Mouse (Mus musculus) mesoderm, embryonic 11.5 days (tissue): ENCODE measurements at regions not wholly inside any gene's neighbourhood (a gene's known extent, or its start where the extent isn't known, plus 50 kb on each side); places are given as distances from the start of the nearest gene placed in this dataset.

Experiments
- DNase-seq: peaks from one replicate; pipeline ENCODE4 v3.0.0-alpha.2; 2012; ENCODE audit warnings: low read depth, low spot score

DNA sequence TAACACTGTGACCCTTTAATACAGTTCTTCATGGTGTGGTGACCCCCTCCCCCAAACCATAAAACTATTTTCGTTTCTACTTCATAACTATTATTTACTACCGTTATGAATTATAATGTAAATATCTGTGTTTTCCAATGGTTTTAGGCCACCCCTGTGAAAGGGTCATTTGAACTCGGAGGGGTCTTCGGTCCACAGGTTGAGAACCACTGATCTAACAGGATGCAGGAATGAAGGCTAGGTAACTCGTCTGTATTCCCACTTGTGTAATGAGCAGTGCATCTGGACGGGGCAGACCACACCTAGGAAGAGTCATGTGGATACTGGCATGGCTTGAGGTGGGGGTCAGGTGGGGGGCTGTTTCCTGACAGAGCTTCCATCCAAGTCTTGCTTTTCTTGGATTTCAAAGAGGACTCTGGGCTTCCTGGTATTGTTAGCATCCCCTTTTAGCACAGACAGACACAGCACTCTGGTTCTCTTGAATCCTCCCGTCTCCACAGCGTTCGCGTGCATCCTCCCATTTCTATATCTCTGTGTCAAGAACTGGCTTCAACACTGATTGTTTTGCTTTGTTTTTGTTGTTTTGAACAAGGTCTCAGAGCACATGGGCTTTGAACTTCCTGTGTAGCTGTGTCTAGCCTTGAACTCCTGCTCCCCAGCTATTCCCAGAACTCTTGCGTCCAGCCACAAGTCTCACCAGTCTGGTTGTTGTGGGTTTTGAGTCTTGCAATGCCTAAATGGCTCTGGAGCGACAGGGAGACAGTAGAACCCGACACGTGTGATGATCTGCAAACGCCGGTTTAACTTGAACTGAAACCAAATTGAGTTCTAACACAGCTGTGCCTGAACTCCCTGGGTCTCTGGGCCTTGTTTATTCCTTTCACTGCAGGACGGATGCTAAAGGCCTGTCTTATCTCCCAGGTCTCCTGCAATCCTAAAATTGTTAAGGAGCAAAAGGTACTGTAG lies 75.4 kb upstream of the Ralgps2 start:
- DNase-seq = no peak

DNA sequence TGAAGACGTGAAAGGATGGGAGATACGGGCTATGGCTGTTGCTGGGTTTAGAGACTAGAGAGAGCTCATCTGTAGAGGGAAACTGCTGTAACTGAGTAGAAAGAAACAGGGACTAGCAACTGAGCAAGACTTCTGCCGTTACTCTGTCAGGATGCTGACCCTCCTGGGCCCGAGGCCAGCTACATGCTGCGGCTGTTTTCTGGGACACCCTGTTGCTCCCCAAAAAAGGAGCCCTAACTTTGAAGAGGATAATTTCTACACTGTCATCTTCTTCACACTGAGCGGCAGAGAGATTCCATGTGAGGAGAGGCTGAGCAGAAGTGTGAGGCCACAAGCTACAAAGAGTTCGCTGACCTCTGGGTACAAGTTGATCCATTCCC lies 74.2 kb upstream of the Ralgps2 start:
- no peak for DNase-seq

DNA sequence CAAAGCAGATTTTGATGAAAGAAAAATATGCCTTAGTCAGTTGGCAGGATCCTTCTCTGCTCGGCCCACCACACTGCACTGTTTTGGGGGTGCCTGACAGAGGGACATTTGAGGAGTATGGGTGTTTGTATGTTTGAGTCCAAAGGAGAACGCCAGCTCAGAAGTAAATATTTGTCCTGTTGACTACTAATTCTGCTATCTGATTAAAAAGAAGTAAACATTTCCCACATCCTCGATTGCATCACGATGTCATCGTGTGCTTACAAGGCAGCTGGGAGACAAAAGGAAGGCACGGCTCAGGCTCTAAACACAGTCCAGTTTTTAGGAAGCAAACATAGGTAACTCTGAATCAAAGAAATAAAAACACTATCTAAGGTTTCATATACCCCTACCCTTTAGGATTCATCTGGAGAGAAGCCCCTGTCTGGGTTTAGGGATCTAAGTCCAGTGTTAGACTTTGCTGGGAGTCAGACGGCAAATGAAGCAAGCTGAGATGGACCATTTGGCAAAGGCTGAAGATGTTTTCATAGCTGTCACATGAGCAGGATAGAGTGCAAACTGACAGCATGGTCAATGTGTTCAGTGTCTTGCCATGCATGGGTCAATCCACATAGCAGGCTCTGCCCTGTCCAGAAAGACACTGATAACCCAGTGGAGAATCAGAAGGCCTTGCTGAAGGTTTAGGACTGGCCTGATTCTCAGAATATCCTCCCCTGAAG lies 73.7 kb upstream of the Ralgps2 start:
- no peak for DNase-seq

DNA sequence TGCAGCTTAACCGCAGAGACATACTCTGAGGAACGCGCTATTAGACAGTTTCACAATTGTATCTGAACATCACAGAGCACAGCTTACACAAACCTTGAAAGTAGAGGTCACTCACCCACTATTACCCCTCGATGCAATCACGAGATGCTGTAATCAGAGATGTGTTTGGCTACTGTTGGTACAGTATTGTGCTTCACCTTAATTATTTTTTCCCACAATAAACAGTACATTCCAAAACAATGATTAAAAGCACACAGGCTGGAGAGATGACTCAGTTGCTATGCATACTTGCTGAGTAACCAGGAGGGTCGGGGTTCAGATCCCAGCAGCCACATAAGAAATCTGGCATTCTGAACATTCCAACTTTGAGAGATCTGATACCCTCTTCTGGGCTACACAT lies 71.8 kb upstream of the Ralgps2 start:
- DNase-seq = no peak

DNA sequence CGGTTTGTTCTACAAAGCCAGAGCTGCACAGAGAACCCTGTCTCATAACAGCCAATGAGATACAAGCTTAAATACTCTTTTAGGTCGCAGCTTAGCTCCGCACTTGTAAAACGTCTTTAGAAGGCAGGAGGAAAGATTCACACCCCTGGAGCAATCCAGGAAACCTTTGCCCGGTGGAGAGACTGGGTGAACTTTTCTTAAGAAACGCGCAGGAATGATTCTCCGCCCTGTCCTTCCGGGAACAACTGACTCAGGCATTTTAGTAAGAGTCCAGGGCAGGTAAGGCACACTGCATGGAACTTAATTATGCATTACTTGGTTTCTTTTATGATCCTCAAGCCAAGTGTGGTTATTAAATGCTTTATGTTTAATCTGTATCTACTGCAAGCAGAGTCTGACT lies 70.0 kb upstream of the Ralgps2 start:
- DNase-seq = no peak

DNA sequence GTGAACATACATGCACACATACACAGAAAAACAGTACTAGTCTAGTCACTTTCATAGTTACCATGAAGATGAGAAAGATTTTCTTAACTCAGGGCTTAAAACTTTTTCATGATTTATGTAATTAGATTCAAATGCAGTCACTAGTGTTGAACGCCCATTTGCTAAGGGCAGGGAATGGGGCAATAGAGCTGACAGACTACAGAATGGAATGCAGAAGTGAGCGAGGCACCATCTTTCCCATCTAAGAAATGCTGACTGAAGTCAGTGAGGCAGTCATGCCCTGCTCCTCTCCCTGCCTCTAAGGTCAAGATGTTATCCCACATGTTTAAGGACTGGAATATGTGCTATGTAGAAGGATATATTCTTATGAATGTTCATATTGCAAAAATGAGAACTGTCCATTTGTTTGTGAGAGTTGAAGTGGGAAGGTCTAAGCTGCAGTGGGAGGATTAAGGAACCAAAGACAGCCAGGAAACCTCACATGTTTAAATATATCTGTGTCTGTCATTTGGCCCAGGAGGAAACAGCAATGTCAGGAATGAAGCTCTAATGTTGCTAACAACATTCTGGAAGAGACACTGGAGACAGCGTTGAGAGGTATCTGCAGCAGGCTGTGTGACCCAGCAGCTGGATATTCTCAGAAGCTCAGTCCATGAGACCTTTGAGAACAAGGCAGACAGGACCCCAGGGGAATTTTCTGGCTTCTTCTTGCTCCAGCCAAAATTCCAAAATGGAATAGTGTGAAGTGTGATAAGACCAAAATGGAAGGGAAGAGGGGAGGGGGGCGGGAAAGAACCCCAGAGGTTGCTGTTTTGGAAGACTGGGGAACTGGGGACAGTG lies 68.7 kb upstream of the Ralgps2 start:
- no peak for DNase-seq

DNA sequence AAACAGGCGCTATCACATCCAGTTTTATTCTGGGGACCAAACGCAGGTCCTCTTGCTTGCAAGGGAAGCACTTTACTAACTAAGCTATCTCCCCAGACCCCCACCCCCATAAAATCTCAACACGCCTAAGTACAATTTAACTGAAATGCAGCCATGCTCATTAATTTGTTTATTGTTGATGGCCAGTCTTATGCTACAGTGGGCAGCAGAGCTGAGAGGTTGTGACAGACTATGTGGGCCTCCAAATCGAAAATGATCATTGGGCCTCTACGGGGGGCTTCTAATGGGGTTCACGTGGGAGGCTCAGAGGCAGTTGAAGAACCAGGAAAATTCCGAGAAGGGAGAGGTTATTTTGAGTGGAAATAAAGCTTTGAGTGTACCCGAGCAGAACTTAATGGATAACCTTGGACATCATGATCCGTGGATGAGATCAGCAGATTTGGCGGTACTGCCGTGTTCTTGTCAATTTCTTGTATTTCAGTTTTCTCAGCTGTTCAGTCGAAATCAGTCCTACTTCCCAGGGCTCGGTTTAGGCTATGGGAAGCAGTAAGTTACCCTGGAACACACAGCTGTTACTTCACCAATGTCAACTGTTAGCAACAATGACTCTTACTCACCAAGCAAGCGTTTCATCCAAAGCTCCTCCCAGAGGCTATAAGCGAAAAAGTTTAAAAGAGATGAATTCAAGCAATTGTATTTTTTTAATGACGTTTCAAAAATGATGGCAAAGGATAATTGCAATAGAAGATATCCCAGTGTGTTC lies 65.1 kb upstream of the Ralgps2 start:
- no peak for DNase-seq

DNA sequence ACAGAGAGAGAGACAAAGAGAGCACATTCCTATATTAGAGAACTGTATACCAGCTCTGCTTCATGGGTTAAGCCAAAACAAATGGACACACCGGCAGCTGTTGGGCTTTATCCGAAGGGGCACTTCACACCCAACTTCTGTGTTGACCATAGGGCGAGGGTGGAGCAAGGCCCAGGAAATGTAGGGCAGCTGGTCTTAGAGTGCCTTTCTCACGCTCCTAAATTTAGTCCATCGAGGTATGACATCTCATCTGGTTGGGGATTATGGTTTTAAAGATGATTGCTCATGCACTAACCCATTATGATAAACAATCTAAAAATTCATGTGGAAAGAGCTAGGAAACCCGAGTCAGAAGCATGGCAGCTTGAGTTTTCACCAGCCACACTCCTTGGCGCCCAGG lies 63.6 kb upstream of the Ralgps2 start:
- DNase-seq = no peak

DNA sequence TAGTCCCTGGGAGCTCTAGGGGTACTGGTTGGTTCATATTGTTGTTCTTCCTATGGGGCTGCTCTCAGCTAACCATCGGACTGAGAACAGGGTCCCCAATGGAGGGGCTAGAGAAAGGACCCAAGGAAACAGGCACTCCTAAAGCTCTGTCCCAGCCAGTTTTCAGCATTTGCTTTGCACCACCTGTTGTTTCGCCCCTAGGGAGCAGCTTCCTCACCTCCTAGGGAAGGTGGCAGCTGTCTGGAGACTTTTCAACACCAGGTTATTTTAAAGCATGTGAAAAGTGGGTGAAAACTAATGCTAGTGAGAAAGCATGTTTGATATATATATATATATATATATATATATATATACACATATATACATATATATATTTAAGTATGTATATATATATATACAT lies 62.8 kb upstream of the Ralgps2 start:
- DNase-seq = no peak

DNA sequence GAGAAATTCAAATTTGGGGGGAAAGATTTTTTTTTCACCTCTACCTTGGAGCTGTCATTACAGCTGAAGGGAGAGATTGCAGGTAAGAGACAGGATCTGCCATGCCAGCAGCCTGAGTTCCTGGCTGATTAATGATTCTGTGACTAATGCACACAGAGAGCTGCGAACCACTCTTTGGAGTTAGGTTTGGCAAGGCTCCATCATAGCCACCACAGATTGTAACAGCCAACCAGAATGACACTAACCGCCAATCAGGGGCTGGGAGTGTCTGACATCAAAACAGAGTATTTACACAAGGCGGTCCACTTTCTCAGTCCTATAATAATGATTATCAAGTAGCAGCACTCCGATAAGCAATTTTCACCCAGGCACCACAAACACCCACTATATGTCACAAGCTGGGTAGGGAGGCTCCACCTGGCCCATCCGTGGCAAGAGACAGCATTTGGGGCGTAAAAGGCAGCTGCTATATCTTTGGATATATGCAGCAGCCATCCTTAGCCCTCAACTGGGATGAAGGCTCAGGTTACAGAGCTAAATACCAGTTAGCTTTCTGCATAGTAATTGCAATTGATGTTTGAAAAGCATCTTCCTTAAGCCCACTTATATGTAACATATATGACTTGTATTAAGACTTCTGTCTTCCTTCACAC lies 61.7 kb upstream of the Ralgps2 start:
- no peak for DNase-seq

DNA sequence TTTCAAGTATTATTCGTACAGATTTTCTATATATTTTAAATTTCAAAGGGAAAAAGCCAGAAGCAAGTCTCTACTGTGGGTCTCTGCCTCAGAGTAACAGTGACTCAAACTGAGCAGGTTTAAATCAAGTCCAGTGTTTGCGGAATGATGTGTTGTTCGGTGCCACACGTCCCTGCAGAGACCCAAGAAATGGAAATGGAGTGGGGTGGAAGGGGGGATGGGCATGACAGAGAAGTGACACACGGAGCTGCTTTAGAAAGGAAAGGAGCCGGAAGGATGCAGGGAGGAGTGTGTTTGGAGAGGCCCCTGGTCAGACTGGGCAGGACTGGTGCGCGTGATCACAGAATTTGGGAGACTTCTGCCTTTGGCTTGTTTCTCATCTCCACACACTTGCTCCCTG lies 60.5 kb upstream of the Ralgps2 start:
- DNase-seq = no peak

DNA sequence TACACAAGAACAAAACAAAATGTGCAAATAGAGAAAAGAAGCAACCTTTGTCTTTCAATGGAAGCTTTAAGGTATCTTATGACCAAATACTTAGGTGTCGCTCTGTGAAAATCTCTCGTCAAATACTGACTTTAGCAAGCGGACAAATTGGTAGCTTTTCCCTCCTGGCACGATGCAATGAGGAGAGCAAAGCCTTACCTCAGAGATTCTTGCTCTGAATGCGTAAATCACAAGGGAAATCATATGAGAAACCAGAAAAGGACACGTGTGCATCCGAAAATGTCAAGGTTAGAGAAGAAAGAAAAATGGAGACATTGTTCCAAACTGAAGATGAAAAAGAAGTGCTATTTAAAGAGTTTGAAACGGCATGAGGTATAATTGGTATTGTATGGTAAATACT lies 59.8 kb upstream of the Ralgps2 start:
- DNase-seq = no peak

DNA sequence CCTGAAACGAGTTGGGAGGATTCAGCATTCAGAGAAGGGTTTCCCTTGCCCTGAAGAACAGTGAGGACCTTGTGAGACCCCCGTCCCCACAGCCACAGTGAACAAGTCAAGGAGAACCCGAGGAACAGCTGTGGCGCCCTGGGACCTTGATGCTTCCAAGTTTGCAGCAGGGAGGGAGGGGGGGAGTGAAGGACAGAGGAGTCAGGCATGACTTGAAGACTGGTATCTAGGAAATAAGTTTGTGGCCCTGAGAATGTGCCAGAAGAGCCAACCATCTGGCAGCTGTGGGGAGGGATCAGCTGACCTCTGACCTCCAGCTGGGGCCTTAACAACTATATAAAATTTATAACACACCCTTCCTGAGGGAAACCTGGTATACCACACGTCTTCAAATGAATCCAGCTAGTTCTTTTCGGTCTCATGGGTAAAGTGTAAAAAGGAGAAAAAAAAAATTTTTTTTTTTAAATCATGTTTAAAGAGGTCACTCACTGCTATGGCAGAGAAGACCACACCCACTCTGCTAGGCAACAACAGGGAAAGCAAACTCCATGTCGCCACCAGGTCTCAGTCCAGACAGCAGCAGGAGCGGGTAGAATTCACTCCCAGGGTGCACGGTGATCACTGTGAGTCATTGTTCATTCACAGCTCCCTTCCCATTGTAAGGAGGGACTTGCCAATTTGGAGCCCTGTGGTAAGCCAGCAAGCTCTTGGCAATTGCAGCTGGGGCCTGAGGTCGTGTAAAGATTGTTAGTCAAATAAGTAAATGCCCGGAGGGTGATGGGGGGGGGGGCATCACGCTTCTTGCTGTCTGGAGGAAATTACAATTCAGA lies 58.3 kb upstream of the Ralgps2 start:
- peak; percentile 73 for DNase-seq

DNA sequence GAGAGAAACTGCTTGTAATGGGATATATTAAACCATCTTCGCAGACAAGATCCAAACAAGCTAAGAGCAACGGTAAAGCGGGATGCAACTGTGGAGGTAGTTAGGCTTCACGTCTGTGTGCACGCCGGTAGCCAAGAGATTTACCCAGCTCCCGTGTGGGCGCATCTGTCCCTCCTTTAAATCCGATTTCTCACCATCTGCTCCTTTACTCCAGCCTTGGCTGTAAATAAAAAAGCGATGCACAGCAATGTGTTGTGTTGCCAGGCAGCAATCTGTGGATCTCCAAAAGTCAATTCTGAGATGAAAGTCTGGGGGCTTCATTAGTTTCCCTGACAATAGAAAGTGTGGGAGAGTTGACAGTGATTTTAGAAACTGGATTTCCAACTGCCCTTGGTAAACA lies 57.6 kb upstream of the Ralgps2 start:
- no peak for DNase-seq

DNA sequence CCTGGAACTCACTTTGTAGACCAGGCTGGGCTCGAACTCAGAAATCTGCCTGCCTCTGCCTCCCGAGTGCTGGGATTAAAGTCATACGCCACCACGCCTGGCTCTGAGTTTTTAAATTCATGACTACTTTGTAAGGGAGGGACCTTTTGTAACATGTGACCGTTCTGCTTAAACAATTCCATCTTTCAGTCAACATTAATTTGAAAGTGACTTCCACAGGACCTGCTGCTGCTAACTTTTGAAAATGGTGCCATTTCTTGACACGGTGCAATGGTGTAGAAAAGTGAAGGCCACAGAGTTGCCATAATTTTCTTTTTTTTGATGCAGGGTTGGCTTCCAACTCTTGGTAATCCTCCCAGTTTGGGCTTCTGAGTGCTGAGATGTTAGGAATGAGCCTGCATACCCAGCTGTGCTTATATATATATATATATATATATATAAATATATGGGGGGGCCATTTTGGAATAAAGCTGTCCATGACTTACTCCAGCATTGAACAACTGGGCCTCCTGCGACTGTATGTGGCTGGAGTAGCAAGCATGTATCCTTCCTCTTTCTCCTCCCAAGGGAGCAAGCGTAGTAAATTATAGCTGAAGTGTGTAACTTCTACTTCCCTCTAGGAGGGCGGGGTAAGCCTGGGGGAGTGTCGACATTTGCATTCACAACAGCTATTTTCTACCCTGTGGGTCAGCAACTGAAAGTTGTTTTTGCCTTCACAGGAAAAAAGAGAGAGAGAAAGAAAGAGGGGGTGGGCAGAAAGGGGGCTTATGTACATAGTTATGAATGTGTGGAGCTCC lies 56.9 kb upstream of the Ralgps2 start:
- DNase-seq = peak; percentile 52

DNA sequence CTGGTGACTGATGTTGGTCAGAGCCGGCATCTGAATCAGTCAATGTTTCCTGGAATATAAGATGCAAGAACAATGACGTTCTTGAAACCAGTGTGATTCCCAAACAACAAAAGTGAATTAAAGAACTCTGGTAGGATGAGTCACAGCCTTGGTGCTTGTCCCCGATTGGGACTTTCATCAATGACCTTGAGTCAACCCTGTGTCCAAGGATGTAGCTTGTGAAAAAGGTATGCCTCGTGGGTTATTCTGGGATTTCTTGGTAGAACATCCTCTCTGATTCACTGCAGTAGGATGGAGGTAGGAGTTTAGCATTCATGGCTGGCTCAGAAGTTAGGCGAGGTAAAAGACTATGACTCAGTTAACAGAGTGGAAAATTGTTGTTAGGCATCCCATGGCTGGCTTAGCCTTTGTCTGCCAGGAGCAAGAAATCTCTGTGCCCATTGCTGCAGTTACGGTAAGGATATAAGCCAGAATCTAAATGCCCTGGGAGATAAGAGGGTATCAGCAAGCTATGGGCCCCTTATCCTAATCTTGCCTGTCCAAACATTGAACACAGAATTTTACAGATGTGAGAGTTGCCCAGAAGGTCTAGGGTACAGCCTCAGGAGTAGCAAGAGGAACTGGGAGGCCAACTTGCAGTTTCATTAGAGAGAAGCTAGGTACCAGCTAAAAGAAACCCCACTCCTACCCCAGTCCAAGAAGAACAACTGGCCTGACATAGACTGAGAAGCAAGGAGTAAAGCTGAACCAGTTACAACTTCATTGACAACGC lies 55.9 kb upstream of the Ralgps2 start:
- no peak for DNase-seq

DNA sequence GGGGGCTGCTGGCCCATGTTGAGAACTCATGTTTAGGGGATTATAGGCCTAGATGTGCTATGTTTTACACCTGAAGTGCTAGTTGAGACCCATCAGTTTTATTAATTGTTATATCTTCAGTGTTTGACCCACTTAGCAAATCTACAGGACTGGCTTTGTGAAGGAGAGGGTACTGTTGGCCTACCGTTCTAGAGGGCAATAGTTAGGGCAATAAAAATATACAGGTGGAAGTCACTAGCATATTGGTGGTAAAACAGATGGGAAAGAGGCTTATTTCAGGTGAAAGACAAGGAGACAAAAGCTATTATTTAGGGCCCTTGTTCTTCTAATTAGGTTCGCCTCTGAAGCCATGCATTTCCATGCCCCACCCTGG lies 55.2 kb upstream of the Ralgps2 start:
- no peak for DNase-seq

DNA sequence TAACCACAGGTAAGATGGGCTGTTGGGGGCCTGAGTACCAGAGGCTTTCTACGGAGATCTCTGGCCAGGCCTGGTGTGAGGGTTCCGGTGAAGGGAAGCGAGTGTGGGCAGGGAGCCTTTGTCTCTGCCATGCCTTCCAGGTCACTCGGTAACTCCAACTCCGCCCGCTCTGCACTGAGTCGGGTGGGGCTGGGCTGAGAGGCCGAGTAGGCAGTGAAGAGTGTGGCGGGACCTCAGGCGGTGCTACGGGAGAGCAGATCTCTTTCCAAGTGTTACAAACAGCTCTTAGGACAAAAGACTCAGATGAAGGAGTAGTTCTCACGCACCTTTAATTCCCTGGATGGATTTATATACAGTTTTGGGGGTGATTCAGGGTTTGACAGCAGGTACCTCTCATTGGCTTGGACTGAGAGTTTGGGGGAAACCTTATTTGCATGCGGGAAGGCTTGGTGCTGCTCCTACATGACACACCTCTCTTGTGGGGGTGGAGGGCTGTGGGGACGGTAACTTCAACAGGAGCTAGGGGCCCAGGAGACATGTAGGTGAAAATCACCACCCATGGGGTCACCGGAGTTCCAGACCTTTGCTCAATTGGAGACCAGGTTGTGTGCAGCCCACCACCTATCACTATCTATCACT lies 54.7 kb upstream of the Ralgps2 start:
- no peak for DNase-seq
